ENCODE assay signal across 12 mouse cellular contexts in the genomic region with DNA sequence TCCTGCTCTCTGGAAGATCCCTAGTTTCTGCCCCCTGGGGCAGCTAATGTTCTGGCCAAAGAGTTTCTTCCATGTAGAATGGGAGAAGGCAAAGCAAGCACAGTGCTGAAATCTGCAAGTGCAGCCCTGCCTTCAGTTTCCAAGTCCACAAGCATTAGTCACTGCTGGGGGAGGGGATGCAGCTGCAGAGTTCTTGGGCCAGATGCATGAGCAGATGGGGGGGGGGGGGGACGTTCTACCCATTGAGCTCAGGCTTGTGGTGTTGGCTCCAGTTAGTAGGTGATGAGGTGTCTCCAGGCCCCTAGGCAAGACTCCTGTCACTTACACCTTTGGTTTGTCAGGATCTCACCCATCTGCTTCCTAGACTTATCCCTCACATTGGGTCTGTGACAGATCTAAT. TPM values are rescaled to one million over a fixed set of nuclear protein-coding genes. Genes with fewer than 3 reads are reported as not detected.
DNase-seq lines count a peak whose midpoint lies in the region; TF ChIP-seq lines count a peak whose summit lies in the region.
"Had no signal": no experiment of that assay in that cellular context is flagged by ENCODE, and none has a peak within 500 bp of the region (broad histone marks: within the 10 kb centered on the region; RNA-seq: fewer than 3 reads in every experiment).

No protein-coding gene starts in this region.

- DNase-seq in adrenal gland, postnatal 10 days: peak; percentile 28
- DNase-seq in adrenal gland, adult 18-20 months (ENCODE audit: low spot score in 2 of 2): no peak
- DNase-seq in CD4-positive helper T cell, adult 2 months (ENCODE audit: low read depth, low spot score): peak; percentile 11
- DNase-seq in heart, adult 8-10 months (ENCODE audit: low spot score): peak; percentile 22
- no peak for DNase-seq in kidney, adult 8-10 months
- no peak for DNase-seq in right cerebral cortex, postnatal 10 days (ENCODE audit: low spot score in 2 of 2)
- no peak for DNase-seq in right cerebral cortex, postnatal 14 days
- DNase-seq: cerebellum, adult 2 months; kidney, adult 18-20 months; liver, embryonic 13.5 days had no signal

- H3K79me2 ChIP-seq in myocyte (ENCODE audit: control insufficient read depth, insufficient read depth): no peaks in the 10 kb centered on the region

- no peaks in the 10 kb centered on the region for H3K36me3 ChIP-seq in myocyte (ENCODE audit: control insufficient read depth, insufficient read depth)
- H3K36me3 ChIP-seq: liver, embryonic 13.5 days; midbrain, embryonic 13.5 days had no signal

- no peak for TF ChIP-seq POLR2A in myocyte (IDR thresholded peaks at IDR 0.05; ENCODE audit: insufficient read length, low read depth)

- H3K4me3 ChIP-seq in myocyte: no peak overlapping the region
- H3K4me3 ChIP-seq: liver, embryonic 13.5 days; midbrain, embryonic 13.5 days had no signal

- peaks cover 5% of the 10 kb centered on the region for H3K27me3 ChIP-seq in myocyte (ENCODE audit: control insufficient read depth, insufficient read depth, insufficient read length)
- H3K27me3 ChIP-seq: liver, embryonic 13.5 days; midbrain, embryonic 13.5 days had no signal

- peak overlapping the region; percentile 24 for H3K4me2 ChIP-seq in myocyte (ENCODE audit: low read depth)
- H3K4me2 ChIP-seq: liver, embryonic 13.5 days; midbrain, embryonic 13.5 days had no signal

- no peak overlapping the region for H3ac ChIP-seq in myocyte (ENCODE audit: control insufficient read depth, insufficient read length)

TF ChIP-seq in myocyte, 11 proteins besides CTCF, POLR2A, EP300 and RAD21:
- TF ChIP-seq POLR2AphosphoS2 (IDR thresholded peaks at IDR 0.05; ENCODE audit: insufficient read length, low read depth) (no peak), MYOD1 (IDR thresholded peaks at IDR 0.05; ENCODE audit: control insufficient read depth in 1 of 3, insufficient read length in 2 of 3, low read depth in 2 of 3) (no peak), MAX (IDR thresholded peaks at IDR 0.05; ENCODE audit: low read depth) (no peak), USF1 (IDR thresholded peaks at IDR 0.05; ENCODE audit: low read depth) (no peak), MYOG (IDR thresholded peaks at IDR 0.05; ENCODE audit: control insufficient read depth in 1 of 3, insufficient read depth in 1 of 3, insufficient read length in 2 of 3, low read depth in 2 of 3) (no peak), TCF3 (IDR thresholded peaks at IDR 0.05; ENCODE audit: insufficient read length, low read depth) (no peak), E2F4 (IDR thresholded peaks at IDR 0.05; ENCODE audit: insufficient read depth) (no peak), TCF12 (IDR thresholded peaks at IDR 0.05; ENCODE audit: insufficient read depth, poor library complexity, severe bottlenecking) (no peak), SRF (IDR thresholded peaks at IDR 0.05; ENCODE audit: control insufficient read depth, insufficient read length, low read depth) (no peak)

RNA-seq across cellular contexts. Expression of a gene that starts 24.8 kb away (rescaled TPM):
- total RNA-seq in adrenal gland, postnatal 10 days (2021): 1 to 10 TPM; 2.6 to 3.5 TPM
- 1 to 10 TPM; 2.1 to 2.5 TPM for total RNA-seq in adrenal gland, adult 18-20 months (2021)
- total RNA-seq in heart, adult 8-10 months (2022): under 1 TPM; 0.11 to 0.52 (median 0.41) TPM
- 0.95 TPM for polyA plus RNA-seq in myocyte (2012; fragmentation: generic; extraction: Trizol)

RNA-seq across cellular contexts. Expression of a gene that starts 46.7 kb away (rescaled TPM):
- total RNA-seq in adrenal gland, postnatal 10 days (2021): 1 to 10 TPM in 1 of 2 experiments, under 1 TPM in 1; 0.75 to 1.4 TPM
- total RNA-seq in adrenal gland, adult 18-20 months (2021): 1 to 10 TPM; 1.0 to 1.2 TPM
- total RNA-seq in heart, adult 8-10 months (2022): under 1 TPM in 2 of 4 experiments, not detected in 2; 0.49 to 0.79 TPM
- polyA plus RNA-seq in myocyte (2012; fragmentation: generic; extraction: Trizol): not detected

Comparison
In these comparisons a context has a peak if more than half of its experiments do, and no peak if none do; other contexts are left out.
1. DNase-seq: peak in adrenal gland, postnatal 10 days (single experiment), CD4-positive helper T cell, adult 2 months (single experiment) and heart, adult 8-10 months (single experiment); none in adrenal gland, adult 18-20 months (0 of 2), kidney, adult 8-10 months (0 of 2), right cerebral cortex, postnatal 10 days (0 of 2) and right cerebral cortex, postnatal 14 days (single experiment).